Mouse (Mus musculus) forebrain, embryonic 10.5 days (tissue): ENCODE results near the gene Mettl26. TPM values are rescaled to one million over a fixed set of nuclear protein-coding genes. Genes with fewer than 3 reads are reported as not detected.

ENCODE experiments used
- DNase-seq: peaks from one replicate; pipeline ENCODE4 v3.0.0-alpha.2; 2017; ENCODE audit warnings: low spot score; ENCODE audit errors: extremely low spot score
- H3K27ac ChIP-seq: fragments of 300-500 bp; sonication (generic); 2 replicates; pipeline ENCODE4 v1.5.1; 2016; ENCODE audit warnings: mild to moderate bottlenecking
- H3K27me3 ChIP-seq: fragments of 300-500 bp; sonication (generic); 2 replicates; pipeline ENCODE4 v1.6.1; 2016; ENCODE audit warnings: mild to moderate bottlenecking; ENCODE audit not compliant: poor library complexity, severe bottlenecking
- H3K36me3 ChIP-seq: fragments of 300-500 bp; sonication (generic); replicated peaks from 2 replicates; pipeline ENCODE4 v1.6.1; 2016; ENCODE audit warnings: mild to moderate bottlenecking, moderate library complexity
- H3K4me1 ChIP-seq: fragments of 300-500 bp; sonication (generic); 2 replicates; pipeline ENCODE4 v1.6.1; 2016
- H3K4me3 ChIP-seq: fragments of 300-500 bp; sonication (generic); 2 replicates; pipeline ENCODE4 v1.5.1; 2016; ENCODE audit warnings: mild to moderate bottlenecking, moderate library complexity
- H3K9me3 ChIP-seq: fragments of 300-500 bp; sonication (generic); 2 replicates; pipeline ENCODE4 v1.6.1; 2016; ENCODE audit warnings: mild to moderate bottlenecking, moderate library complexity
- WGBS: fragments of 180-500 bp; shearing (Covaris S2); methylation state at CpG from one replicate; pipeline ENCODE4 v1.1.7; 2016; 5-methylcytosine and 5-hydroxymethylcytosine counted together
- polyA plus RNA-seq: library from polyadenylated mRNA; unstranded; fragments of >200 nt; fragmentation: Nextera tagmentation; extraction: Ambion mirVana; gene quantifications from 2 replicates; pipeline ENCODE4 v1.2.1, GENCODE M21; 2016

The Mettl26 gene
- polyA plus RNA-seq, 1 experiment from 2014 or later, result 79.1 TPM

GRCm38 (mm10) chr17:25840519-25840918 is 34.4 kb upstream of the Mettl26 start:
- 95% methylated on average over 6 of the region's 6 CpGs for WGBS
- no peaks in the 10 kb centered on the region for H3K27me3 ChIP-seq
- peaks cover 59% of the 10 kb centered on the region for H3K4me1 ChIP-seq
- no peak for DNase-seq
- H3K9me3 ChIP-seq, result no peaks in the 10 kb centered on the region
- H3K36me3 ChIP-seq, result peaks cover 75% of the 10 kb centered on the region
- H3K4me3 ChIP-seq, result peak overlapping the region; percentile 18; the same call in 1 of the 2 replicates
- H3K27ac ChIP-seq, result no peak overlapping the region

DNA sequence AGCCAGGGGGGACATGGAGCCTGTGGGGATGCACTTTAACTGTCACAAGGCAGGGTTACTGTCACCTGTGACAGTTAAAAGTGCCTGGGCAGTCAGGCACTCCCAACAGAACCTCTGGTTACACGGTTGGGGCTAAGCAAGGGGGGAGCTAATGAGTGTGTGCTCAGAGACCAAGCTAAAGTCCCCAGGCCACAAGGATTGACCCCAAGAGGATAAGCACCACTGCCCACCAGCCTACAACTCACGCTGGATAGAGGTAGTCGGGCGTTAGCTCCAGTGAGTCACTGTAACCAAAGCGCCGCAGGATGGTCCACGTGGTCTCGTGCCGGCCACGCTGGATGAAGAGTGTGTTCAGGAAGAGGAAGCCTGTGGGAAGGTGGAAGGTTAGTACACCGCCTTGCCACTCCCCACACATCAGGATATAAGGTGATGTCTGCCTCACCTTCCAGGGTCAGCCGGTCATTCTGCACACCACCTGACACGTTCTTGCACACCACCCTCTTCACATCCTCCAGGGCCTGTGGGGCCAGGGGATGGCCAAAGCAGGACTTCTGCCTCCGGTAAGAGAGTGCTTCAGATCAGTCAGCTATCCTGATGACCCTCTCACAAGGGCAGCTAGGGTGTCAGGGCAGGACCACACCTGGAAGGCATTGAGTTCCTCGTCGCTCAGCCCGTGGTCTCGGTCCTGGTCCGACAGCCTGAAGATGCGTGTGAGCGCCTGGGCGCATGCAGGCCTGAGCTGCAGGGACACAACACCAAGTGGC is 33.6 kb upstream of the Mettl26 start, which contains the start of gene Gm20683:
Gm20683 (minus strand) TSS at position 647 of the 764 bp plus-strand sequence.
- H3K27me3 ChIP-seq, result no peaks in the 10 kb centered on the region
- no peak for DNase-seq
- peaks cover 51% of the 10 kb centered on the region for H3K4me1 ChIP-seq
- no peak within 1 kb of the TSS; the same call in 1 of the 2 replicates for H3K4me3 ChIP-seq
- H3K36me3 ChIP-seq, result peaks cover 75% of the 10 kb centered on the region
- WGBS, result 94% methylated on average over 22 of the region's 22 CpGs
- H3K27ac ChIP-seq, result no peak within 1 kb of the TSS
- H3K9me3 ChIP-seq, result no peaks in the 10 kb centered on the region

DNA sequence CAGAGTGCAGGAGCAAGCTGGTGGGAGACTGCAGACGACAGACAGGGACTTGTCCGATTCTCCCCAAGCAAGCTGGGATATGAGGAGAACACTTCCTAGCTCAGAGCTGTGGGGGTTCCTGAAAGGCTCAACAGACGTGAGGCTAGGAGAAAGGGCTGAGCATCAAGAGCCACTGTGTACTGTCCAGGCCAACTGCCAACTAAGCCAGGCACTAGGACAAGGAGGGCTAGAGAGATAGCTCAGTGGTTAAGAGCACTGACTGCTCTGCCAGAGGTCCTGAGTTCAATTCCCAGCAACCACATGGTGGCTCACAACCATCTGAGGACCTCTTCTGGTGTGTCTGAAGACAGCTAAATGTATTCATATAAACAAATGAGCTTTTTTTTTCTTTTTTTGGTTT is 32.4 kb upstream of the Mettl26 start:
- DNase-seq, result no peak
- Histone ChIP-seq H3K4me3 (no peak overlapping the region), H3K9me3 (no peaks in the 10 kb centered on the region), H3K27ac (no peak overlapping the region), H3K36me3 (peaks cover 85% of the 10 kb centered on the region), H3K4me1 (peaks cover 39% of the 10 kb centered on the region), H3K27me3 (no peaks in the 10 kb centered on the region)
- 76% methylated on average over 3 of the region's 3 CpGs for WGBS

DNA sequence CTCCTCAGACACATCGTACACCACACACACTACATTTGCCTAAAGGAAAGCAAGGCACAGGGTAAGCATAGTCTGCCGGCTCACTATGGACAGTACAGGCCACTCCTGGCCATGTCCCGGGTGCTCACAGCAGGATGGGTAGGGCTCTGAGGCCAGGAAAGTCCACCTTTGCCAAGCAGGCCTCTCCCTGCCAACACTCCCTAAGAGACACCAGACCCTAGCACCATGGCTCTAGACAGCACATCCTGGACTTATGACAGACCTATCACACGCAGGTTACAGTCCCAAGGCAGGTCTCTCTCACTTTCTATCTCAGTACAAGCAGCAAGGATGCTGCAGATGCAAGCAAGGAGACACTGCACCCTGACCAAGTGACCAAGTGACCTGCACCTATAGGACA is 31.8 kb upstream of the Mettl26 start:
- Histone ChIP-seq H3K27me3 (no peaks in the 10 kb centered on the region), H3K36me3 (peaks cover 85% of the 10 kb centered on the region), H3K9me3 (no peaks in the 10 kb centered on the region), H3K4me3 (peak overlapping the region; percentile 94), H3K4me1 (peaks cover 33% of the 10 kb centered on the region), H3K27ac (no peak overlapping the region)
- no peak for DNase-seq
- 94% methylated on average over 4 of the region's 4 CpGs for WGBS

DNA sequence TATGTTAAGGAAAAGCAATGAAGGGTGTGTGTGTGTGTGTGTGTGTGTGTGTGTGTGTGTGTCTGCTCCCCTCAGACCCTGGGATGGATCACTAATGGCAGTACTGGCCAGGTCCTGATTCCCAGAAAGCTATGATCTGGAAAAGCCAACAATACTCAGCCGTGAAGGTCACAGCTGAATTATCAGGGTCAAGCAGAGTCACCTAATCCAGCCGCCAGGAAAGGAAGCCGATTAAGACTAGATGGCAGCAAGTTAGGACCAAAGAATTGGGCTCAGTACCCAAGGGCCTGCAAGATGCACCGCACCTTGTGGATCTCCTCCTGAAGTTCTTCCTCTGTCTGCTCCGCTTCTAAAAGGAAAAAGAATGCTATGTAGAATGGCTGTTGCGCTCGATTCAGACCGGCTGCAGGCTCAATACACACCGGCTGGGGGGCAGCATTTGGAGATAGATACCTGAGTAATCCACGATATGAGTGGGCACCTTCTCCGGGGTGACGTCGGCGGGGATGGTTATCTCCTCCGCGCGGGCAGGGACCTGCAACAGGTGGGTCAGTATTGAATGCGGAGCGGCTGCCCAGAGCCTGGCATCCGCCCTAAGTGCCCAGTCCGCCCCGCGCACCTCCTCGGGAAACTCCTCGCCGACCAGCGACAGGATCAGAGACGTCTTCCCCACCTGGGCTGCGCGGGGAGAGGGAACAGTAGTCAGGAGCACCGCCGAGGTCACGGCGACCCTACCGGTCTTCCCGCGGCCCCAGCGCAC is 31.1 kb upstream of the Mettl26 start:
- no peak for DNase-seq
- Histone ChIP-seq H3K27ac (peak overlapping the region; percentile 93), H3K9me3 (no peaks in the 10 kb centered on the region), H3K4me1 (peaks cover 31% of the 10 kb centered on the region), H3K27me3 (no peaks in the 10 kb centered on the region), H3K36me3 (peaks cover 85% of the 10 kb centered on the region), H3K4me3 (peak overlapping the region; percentile 94)
- WGBS, result 4% methylated on average over 38 of the region's 38 CpGs

- H3K4me3 ChIP-seq, result peak within 1 kb of the TSS; percentile 94
- WGBS, result under 1% methylated on average over 21 of the region's 21 CpGs
- peak; percentile 94 for DNase-seq
- H3K9me3 ChIP-seq, result no peaks in the 10 kb centered on the region
- no peaks in the 10 kb centered on the region for H3K27me3 ChIP-seq
- peaks cover 24% of the 10 kb centered on the region for H3K4me1 ChIP-seq
- H3K27ac ChIP-seq, result peak within 1 kb of the TSS; percentile 93
- peaks cover 85% of the 10 kb centered on the region for H3K36me3 ChIP-seq
Measured at GRCm38 (mm10) chr17:25844396-25844901, 30.4 kb upstream of the Mettl26 start, which contains the start of gene Rhot2. TSS of gene Rhot2 (minus strand) at chr17:25844851.

GRCm38 (mm10) chr17:25860229-25860628 is 14.6 kb upstream of the Mettl26 start:
- H3K27ac ChIP-seq, result peak overlapping the region; percentile 94

DNA sequence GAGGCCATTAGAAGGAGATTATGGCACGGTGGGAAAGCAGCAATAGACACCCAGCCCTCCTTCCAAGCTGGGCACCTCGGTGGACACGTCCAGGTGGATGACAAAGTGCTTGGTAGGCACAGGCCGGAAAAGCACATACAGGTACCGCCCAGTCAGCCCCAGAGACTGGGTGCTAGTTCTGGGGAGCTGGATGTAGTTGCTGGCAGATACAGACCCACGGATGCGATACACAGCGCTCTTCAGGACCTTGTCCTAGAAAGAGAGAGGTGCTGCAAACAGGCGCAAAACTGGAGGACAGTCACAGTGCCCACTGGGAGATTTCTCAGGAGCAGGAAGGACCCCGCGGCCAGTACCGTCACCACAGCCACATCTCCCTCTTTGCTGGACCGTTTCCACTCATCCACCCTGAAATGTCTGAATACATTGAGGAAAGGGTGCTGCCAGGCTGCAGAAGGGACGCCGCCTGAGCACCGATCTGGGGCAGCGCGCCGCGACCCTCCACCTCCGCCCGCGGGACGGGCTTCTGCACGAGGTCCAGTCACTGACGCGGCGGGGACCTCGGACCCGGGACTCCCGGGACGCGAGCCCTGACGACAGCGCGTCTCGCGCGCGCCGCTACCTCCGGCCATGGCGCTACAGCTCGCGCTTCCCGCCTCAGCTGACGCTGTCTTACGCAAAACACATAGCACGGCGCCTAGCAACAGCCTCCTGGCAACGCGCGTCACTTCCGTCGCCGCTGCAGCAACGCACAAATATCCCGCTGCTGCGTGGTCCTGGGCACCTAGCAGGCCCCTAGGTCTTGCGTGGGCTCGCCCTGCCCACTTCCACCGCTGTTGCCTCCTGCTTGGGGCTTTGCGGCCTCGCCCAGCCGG is 13.8 kb upstream of the Mettl26 start, which contains the start of gene Wdr90:
Wdr90 (minus strand) TSS at position 670 of the 872 bp plus-strand sequence.
- 3% methylated on average over 65 of the region's 65 CpGs for WGBS
- DNase-seq, result peak; percentile 92
- Histone ChIP-seq H3K9me3 (no peaks in the 10 kb centered on the region), H3K27me3 (no peaks in the 10 kb centered on the region), H3K4me3 (peak within 1 kb of the TSS; percentile 84), H3K27ac (peak within 1 kb of the TSS; percentile 94), H3K4me1 (peaks cover 38% of the 10 kb centered on the region), H3K36me3 (peaks cover 37% of the 10 kb centered on the region)

More at GRCm38 (mm10) chr17:25860229-25860628, 14.6 kb upstream of the Mettl26 start:
- Histone ChIP-seq H3K4me1 (peaks cover 32% of the 10 kb centered on the region), H3K9me3 (no peaks in the 10 kb centered on the region), H3K36me3 (peaks cover 45% of the 10 kb centered on the region), H3K27me3 (no peaks in the 10 kb centered on the region), H3K4me3 (peak overlapping the region; percentile 84)
- DNase-seq, result no peak
- WGBS, result 95% methylated on average over 6 of the region's 6 CpGs

DNA sequence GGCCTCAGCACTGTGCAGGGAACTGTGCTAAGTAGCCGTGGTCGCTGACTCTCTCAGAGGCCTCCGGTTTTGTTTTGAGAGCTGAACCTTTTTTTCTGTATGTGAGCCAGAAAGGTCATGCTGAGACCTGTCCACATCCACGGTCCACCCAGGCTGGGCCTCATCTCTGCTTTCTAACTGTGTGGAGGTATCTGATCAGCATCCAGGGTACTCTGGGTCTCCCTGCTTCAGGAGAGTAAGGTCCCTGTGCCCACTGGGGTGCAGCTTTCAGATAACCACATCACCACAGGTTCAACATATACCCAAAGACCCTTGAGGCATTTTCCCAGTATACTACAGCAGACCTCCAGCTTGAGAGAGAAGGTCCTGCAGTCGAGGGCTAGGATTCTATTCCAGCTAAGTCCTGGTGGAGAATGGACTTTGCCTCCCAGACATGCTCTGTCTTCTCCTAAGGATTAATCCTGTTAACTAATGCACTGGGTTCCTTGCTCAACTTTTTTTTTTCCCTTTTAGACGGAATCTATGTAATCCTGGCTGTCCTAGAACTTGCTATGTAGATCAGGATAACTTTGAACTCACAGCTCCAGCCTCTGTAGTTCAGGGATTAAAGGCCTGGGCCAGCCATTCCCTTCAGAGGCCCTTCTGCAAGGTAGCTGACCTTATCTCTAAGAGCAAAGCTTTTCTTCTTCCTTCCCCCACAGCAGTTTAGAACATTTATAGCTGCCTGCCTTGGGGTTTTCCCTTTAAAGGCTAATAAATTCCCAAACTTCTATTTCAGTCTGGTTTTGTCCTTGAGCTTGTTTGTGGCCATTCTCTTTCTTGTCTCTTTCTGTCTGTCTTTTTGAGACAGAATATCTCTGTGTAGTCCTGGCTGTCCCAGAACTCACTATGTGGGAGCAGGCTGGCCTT is 12.9 kb upstream of the Mettl26 start:
- H3K4me1 ChIP-seq, result peaks cover 46% of the 10 kb centered on the region
- 11% methylated on average over 6 of the region's 6 CpGs for WGBS
- no peak for DNase-seq
- no peaks in the 10 kb centered on the region for H3K27me3 ChIP-seq
- H3K36me3 ChIP-seq, result peaks cover 30% of the 10 kb centered on the region
- H3K9me3 ChIP-seq, result no peaks in the 10 kb centered on the region
- peak overlapping the region; percentile 84 for H3K4me3 ChIP-seq
- peak overlapping the region; percentile 94 for H3K27ac ChIP-seq

DNA sequence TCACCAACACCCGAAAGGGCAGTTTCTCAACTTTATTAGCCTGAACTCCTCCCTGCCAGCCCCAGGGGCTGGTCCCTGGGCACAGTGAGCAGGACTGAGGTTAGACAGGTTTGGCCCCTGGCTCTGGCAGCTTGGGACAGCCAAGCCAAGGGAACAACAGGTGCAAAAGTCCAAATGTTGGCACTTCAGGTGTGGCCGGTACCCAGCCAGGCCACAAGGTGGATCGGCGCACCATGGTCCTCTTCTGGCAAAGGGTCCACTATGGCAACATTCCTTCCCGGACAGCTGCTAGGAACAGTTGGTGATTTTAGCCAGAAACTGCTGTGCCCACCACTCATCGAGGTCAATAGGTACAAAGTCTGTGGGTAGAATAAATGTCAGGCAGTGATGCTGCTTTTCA is 11.2 kb upstream of the Mettl26 start:
- Histone ChIP-seq H3K4me1 (peaks cover 64% of the 10 kb centered on the region), H3K4me3 (no peak overlapping the region), H3K36me3 (peaks cover 15% of the 10 kb centered on the region), H3K27me3 (no peaks in the 10 kb centered on the region), H3K27ac (no peak overlapping the region), H3K9me3 (no peaks in the 10 kb centered on the region)
- DNase-seq, result no peak
- WGBS, result 93% methylated on average over 6 of the region's 6 CpGs

- Histone ChIP-seq H3K4me1 (peaks cover 68% of the 10 kb centered on the region), H3K27ac (no peak overlapping the region), H3K36me3 (peaks cover 9% of the 10 kb centered on the region), H3K27me3 (no peaks in the 10 kb centered on the region), H3K9me3 (no peaks in the 10 kb centered on the region), H3K4me3 (no peak overlapping the region)
- no peak for DNase-seq
- WGBS, result 92% methylated on average over 14 of the region's 14 CpGs
Measured at GRCm38 (mm10) chr17:25864311-25864710, 10.6 kb upstream of the Mettl26 start.
